Mouse (Mus musculus): ENCODE results near the gene Jph2. TPM values are rescaled to one million over a fixed set of nuclear protein-coding genes. Genes with fewer than 3 reads are reported as not detected.
A peak's percentile ranks its signal among the peaks of the same experiment; 100 is the strongest.

Gene Jph2
- total RNA-seq (2021): 100 to 1,000 TPM; 374 to 418 TPM

- peak; percentile 76 for DNase-seq (ENCODE audit: low spot score)
- intact Hi-C loops (cut with DNase I): no loop called here
These were observed at the start of gene Jph2 for GRCm38 (mm10) chr2:163397905-163398304. TSS of gene Jph2 (minus strand) at chr2:163397993.

DNA sequence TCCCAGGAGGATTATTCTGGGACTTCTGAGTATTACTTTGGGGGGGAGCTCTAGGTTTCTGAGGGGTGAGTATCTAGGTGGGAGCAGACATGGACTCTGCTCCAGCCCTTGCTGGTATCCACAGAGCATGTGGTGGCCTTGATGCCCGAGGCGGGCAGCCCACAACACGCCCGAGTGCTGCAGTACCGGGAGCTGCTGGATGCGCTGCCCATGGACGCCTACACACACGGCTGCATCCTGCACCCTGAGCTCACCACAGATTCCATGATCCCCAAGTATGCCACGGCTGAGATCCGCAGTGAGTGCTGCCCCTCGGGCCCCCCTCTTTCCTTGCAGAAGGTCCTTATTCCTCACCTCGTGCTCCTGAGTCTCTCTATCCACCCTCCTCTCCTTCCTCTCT lies 49.6 kb upstream of the Jph2 start:
- no peak for DNase-seq (ENCODE audit: low spot score)
- intact Hi-C loops (cut with DNase I): no loop called here

- DNase-seq (ENCODE audit: low spot score): no peak
- intact Hi-C loops (cut with DNase I): no loop called here
These were observed 46.2 kb upstream of the Jph2 start for GRCm38 (mm10) chr2:163444017-163444416.

GRCm38 (mm10) chr2:163443543-163443942 lies 45.8 kb upstream of the Jph2 start:
- intact Hi-C loops (cut with DNase I): no loop called here
- no peak for DNase-seq (ENCODE audit: low spot score)

DNA sequence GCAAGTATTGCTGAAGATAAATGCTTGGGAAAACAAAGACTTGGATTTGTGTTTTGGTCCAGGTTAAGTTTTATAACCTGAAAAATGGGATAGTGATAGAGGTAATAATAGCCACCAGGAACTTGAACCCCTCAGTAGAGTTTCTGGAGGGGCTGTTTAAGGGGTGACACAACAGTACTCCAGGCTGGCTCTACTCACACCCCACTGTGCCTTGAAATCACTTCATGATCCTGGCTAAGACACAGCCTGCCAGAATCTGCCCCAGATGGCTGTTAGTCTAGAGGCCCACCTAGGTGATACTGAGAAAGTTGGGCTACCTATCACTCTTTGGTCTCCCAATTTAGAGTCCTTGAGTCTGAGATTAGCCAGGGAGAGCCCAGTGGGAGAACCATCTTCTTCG lies 41.7 kb upstream of the Jph2 start:
- intact Hi-C loops (cut with DNase I): no loop called here
- DNase-seq (ENCODE audit: low spot score): no peak

- DNase-seq (ENCODE audit: low spot score): no peak
- intact Hi-C loops (cut with DNase I): no loop called here
These were observed 41.0 kb upstream of the Jph2 start for GRCm38 (mm10) chr2:163438619-163439451.

DNA sequence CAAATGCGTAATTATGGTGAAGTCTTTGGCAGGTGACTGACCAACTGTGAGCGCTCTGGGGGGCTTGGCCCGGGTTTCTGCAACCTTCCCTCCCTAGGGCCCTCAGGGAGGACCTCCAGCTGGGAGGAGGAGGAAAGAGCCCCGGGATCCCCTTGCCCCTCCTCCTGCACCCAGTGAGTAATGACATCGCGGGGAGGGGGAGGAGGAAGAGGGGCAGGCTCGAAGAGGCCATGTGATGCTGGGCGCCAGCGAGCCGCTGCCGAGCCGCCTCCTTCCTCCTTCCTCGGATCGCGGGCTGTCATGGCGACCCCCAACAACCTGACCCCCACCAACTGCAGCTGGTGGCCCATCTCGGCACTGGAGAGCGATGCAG lies 40.4 kb upstream of the Jph2 start, which contains the start of gene Gdap1l1:
Gene Gdap1l1, plus strand, starts transcription at position 231 of the 373 bp plus-strand sequence.
- intact Hi-C loops (cut with DNase I): no loop called here
- no peak for DNase-seq (ENCODE audit: low spot score)

DNA sequence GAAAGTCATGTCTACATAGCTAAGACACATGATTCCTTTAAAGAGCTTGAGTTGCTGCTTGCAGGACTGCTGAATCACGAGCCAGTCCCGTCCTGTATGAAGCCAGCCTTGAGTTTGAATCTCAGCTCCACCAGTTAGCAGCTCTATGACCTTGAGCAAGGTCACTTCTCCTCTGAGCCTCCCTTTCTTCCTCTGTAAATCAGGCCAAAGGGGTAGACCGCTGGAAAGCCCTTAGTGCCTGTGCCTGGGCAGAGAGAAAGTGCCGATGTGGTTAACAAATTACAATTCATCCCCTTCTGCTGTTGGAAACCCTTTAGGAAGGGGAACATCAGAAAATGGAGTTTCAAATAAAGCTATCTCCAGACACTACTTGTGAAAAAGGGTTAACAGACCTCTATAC lies 40.0 kb upstream of the Jph2 start:
- no peak for DNase-seq (ENCODE audit: low spot score)
- intact Hi-C loops (cut with DNase I): no loop called here

- no peak for DNase-seq (ENCODE audit: low spot score)
- intact Hi-C loops (cut with DNase I): no loop called here
These were observed 36.2 kb upstream of the Jph2 start for GRCm38 (mm10) chr2:163433971-163434370.

DNA sequence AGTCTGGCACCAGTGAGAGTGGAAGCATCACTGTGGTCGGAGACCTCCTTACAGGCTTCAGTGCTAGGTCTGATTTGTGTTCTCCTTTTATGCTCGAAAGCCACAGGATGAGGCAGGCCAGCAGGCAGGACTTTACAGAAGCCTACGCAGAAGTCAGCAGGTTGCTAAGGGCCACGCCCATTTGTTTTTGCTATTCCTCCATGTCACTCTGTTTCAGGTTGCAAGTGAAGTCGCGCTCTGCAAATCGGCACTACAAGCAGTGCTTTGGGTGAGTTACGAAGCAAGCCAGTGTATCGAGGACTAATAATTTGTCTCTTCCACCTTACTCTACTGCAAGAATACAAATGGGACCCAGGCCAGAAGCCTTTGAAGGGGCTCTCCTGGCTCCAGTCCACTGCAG lies 33.5 kb upstream of the Jph2 start:
- DNase-seq (ENCODE audit: low spot score): no peak
- intact Hi-C loops (cut with DNase I): no loop called here

- intact Hi-C loops (cut with DNase I): no loop called here
- DNase-seq (ENCODE audit: low spot score): no peak
These were observed 30.7 kb upstream of the Jph2 start for GRCm38 (mm10) chr2:163428346-163429011.

- DNase-seq (ENCODE audit: low spot score): no peak
- intact Hi-C loops (cut with DNase I): no loop called here
These were observed 26.8 kb upstream of the Jph2 start, which contains the start of gene Oser1 for GRCm38 (mm10) chr2:163424597-163424996. TSS of gene Oser1 (minus strand) at chr2:163424697.

DNA sequence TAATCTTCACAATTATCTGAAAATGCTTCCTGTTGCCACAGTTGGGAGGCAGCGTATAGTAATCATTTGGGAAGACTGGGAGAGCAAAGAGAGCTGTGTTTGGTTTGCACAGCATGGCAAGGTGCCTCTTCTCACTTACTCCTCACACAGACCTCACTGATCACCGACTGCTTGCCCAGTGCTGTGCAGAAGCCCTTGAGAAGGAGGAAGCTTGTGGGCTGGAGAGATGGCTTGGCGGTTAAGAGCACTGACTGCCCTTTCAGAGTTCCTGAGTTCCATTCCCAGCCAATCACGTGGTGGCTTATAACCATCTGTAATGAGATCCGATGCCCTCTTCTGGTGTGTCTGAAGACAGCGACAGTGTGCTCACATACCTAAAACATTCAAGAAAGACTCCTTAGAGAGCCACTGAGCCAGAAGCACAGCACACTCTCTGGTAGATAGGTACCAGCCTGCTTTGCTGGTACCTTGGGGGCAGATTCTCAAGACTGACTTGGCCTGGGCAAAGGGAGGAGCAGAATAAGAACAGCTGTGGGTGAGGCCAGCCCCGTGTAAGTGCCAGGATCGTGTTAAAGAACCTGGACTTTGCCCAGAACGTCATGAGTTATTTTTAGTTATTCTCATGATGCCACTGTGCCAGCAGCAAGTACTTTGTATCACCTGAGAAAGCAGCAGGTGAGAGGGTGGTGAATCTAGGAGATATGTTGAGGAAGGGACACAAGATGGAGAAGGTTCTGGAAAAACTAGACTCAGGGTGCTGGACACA lies 25.3 kb upstream of the Jph2 start:
- no peak for DNase-seq (ENCODE audit: low spot score)

GRCm38 (mm10) chr2:163420366-163420886 lies 22.6 kb upstream of the Jph2 start:
- intact Hi-C loops (cut with DNase I): no loop called here
- no peak for DNase-seq (ENCODE audit: low spot score)

More for the DNA sequence above, 25.3 kb upstream of the Jph2 start:
- intact Hi-C loops (cut with DNase I): no loop called here

DNA sequence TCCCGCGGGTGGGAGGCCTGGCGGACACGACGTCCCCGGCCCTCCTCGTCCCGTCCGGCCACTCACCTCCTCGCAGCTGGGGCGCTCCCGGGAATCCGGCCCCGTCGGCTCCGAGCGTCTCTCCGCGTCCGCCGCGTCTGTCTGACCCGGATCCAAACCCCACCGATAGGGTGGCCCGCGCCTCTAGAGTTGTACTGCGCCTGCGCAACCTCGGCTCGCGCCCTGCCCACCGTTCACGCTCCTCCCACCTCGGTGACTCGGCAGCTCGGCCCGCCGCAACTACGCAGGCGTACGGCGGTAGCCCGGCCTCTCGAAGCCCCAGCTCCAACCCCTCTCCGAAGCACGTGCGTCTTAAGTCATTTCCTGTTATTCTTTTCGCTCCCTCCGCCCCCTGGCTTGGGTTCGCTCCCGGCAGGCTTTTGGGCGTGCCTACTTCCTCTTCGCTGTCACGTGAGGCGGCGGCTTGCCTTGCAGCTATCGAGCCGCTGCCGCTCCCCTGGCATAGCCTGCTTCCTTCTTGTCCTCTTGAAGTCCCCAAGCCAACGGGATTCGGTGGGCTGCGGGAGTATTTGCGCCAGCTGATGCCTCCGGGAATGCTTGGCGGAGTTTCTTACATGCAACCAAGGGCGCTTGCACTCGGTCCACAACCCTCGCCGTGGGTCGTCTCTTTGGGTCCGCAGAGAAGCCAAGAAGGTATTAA lies 21.7 kb upstream of the Jph2 start:
- intact Hi-C loops (cut with DNase I): loop anchor here (2.0 kb wide), 1 partner anchor 53 kb away; the partner anchor contains the start of gene Fitm2

GRCm38 (mm10) chr2:163418841-163419345 lies 21.1 kb upstream of the Jph2 start:
- DNase-seq (ENCODE audit: low spot score): no peak

More for the DNA sequence above, 21.7 kb upstream of the Jph2 start:
- peak; percentile 100 for DNase-seq (ENCODE audit: low spot score)

DNA sequence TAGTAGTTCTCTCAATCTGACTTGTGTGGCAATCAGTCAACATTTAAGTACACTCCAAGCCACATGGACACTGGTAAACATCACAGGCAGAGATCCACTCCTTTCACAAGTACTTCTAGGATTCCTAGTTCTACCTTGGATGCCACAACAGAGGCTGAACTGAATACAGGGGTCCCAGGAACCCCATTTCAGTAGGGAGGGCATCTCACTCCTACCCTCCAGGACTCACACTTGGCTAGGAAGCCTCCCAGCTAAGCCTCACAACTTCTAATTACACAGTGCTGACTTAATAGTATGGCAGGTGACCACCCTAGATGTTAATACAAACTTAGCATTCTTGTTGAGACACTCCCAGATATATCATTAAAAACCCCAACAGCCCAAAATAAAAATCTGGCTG lies 20.0 kb upstream of the Jph2 start:
- no peak for DNase-seq (ENCODE audit: low spot score)
- intact Hi-C loops (cut with DNase I): loop anchor here (2.0 kb wide), 1 partner anchor 55 kb away; the partner anchor contains the start of gene Fitm2

More at GRCm38 (mm10) chr2:163418841-163419345, 21.1 kb upstream of the Jph2 start:
- intact Hi-C loops (cut with DNase I): loop anchor here (2.0 kb wide), 1 partner anchor 54 kb away; the partner anchor contains the start of gene Fitm2

DNA sequence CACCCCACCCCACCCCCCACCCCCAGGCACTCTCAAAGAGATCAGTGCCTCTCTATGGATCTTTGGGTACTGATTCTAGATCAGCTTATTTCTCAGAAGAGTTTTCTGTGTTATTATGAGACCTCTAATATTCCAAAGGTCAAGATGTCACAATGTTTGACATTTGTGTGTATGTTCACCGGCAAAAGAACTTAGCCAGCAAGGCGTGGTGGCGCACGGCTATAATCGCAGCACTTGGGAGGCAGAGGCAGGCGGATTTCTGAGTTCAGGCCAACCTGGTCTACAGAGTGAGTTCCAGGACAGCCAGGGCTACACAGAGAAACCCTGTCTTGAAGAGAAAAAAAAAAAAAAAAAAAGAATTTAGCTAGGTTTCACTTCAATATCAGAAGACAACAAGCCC lies 19.2 kb upstream of the Jph2 start:
- DNase-seq (ENCODE audit: low spot score): no peak
- intact Hi-C loops (cut with DNase I): no loop called here
